Mouse (Mus musculus): ENCODE results near the gene Fstl1.

Fstl1 gene

GRCm38 (mm10) chr16:37788367-37789014 is 11.8 kb downstream of the Fstl1 start:
- DNase-seq, result peak; percentile 81 to 85

GRCm38 (mm10) chr16:37789015-37789381 is 12.3 kb downstream of the Fstl1 start:
- DNase-seq, result no peak

GRCm38 (mm10) chr16:37789394-37789920 is 12.8 kb downstream of the Fstl1 start:
- DNase-seq, result no peak

- no peak for DNase-seq
Measured at GRCm38 (mm10) chr16:37790008-37790780, 13.5 kb downstream of the Fstl1 start.

- peak; percentile 63 for DNase-seq
Measured at GRCm38 (mm10) chr16:37790781-37791175, 14.1 kb downstream of the Fstl1 start.

GRCm38 (mm10) chr16:37795651-37796150 is 19.0 kb downstream of the Fstl1 start:
- no peak for DNase-seq

GRCm38 (mm10) chr16:37796270-37796669 is 19.6 kb downstream of the Fstl1 start:
- no peak for DNase-seq

- no peak for DNase-seq
Measured at GRCm38 (mm10) chr16:37801097-37801496, 24.4 kb downstream of the Fstl1 start.

- no peak for DNase-seq
Measured at GRCm38 (mm10) chr16:37802686-37803295, 26.1 kb downstream of the Fstl1 start.

- DNase-seq, result no peak
Measured at GRCm38 (mm10) chr16:37803387-37803950, 26.8 kb downstream of the Fstl1 start.

- DNase-seq, result no peak
Measured at GRCm38 (mm10) chr16:37805746-37806495, 29.2 kb downstream of the Fstl1 start.

- DNase-seq, result no peak
Measured at GRCm38 (mm10) chr16:37807269-37807668, 30.6 kb downstream of the Fstl1 start.

GRCm38 (mm10) chr16:37808866-37809622 is 32.4 kb downstream of the Fstl1 start:
- DNase-seq, result peak in 1 of 2 experiments; percentile 50

- DNase-seq, result no peak
Measured at GRCm38 (mm10) chr16:37809623-37809992, 32.9 kb downstream of the Fstl1 start.

- DNase-seq, result no peak
Measured at GRCm38 (mm10) chr16:37811874-37812273, 35.2 kb downstream of the Fstl1 start.

- DNase-seq, result peak; percentile 51 to 70
Measured at GRCm38 (mm10) chr16:37812474-37812886, 35.8 kb downstream of the Fstl1 start.

GRCm38 (mm10) chr16:37813691-37814382 is 37.2 kb downstream of the Fstl1 start:
- no peak for DNase-seq

GRCm38 (mm10) chr16:37814383-37814971 is 37.8 kb downstream of the Fstl1 start:
- DNase-seq, result peak; percentile 84 to 92

GRCm38 (mm10) chr16:37817986-37818385 is 41.3 kb downstream of the Fstl1 start:
- no peak for DNase-seq

- peak; percentile 77 for DNase-seq
Measured at GRCm38 (mm10) chr16:37823949-37824348, 47.3 kb downstream of the Fstl1 start.

Measured in kidney, postnatal 25 days (tissue).